Mouse (Mus musculus) ovary, adult 2 months (tissue): ENCODE measurements around the gene Hist1h4d. TPM values are rescaled to one million over a fixed set of nuclear protein-coding genes. Genes with fewer than 3 reads are reported as not detected.

Experiments used
- polyA plus RNA-seq: library from polyadenylated mRNA; depleted of rRNA; stranded (reverse); fragments of >200 nt; gene quantifications from 2 replicates; pipeline ENCODE4 v1.2.3, GENCODE M21; 2012; rRNA removed

The Hist1h4d gene
- polyA plus RNA-seq, 1 experiment = 10.1 TPM

Other genes with a start within 250 kb of the Hist1h4d start
- gene Zfp322a, start 212.4 kb upstream of the Hist1h4d start, polyA plus RNA-seq = 0.86 and 1.1 TPM in 2 replicates
- 2.5 and 3.4 TPM in 2 replicates for gene Abt1, start 157.7 kb upstream of the Hist1h4d start, polyA plus RNA-seq
- 0.05 TPM in 1 of 2 replicates, not detected in the other for gene Btn1a1, start 115.7 kb upstream of the Hist1h4d start, polyA plus RNA-seq
- gene Btn2a2, start 92.7 kb upstream of the Hist1h4d start, polyA plus RNA-seq = not detected in 2 replicates
- gene Hist1h4h, start 50.5 kb upstream of the Hist1h4d start, polyA plus RNA-seq = 61.1 and 64.4 TPM in 2 replicates
- gene Hist1h2af, start 47.7 kb upstream of the Hist1h4d start, polyA plus RNA-seq = 294 and 1,013 TPM in 2 replicates
- gene Hist1h3g, start 46.2 kb upstream of the Hist1h4d start, polyA plus RNA-seq = 48.3 and 64.0 TPM in 2 replicates
- gene Hist1h2bh, start 38.2 kb upstream of the Hist1h4d start, polyA plus RNA-seq = 5.4 and 6.9 TPM in 2 replicates
- gene Hist1h3f, start 37.5 kb upstream of the Hist1h4d start, polyA plus RNA-seq = 11.5 and 15.6 TPM in 2 replicates
- 11.2 and 13.2 TPM in 2 replicates for gene Hist1h4f, start 29.9 kb upstream of the Hist1h4d start, polyA plus RNA-seq
- 0.21 and 0.27 TPM in 2 replicates for gene Hist1h1d, start 28.3 kb upstream of the Hist1h4d start, polyA plus RNA-seq
- gene Hist1h3e, start 19.2 kb upstream of the Hist1h4d start, polyA plus RNA-seq = 47.5 and 78.7 TPM in 2 replicates
- gene Hist1h2ae, start 10.4 kb upstream of the Hist1h4d start, polyA plus RNA-seq = 24.2 and 35.8 TPM in 2 replicates
- 52.2 and 87.2 TPM in 2 replicates for gene Hist1h2bg, start 10.2 kb upstream of the Hist1h4d start, polyA plus RNA-seq
- gene Hist1h2bf, start 7.4 kb upstream of the Hist1h4d start, polyA plus RNA-seq = 15.9 and 25.7 TPM in 2 replicates
- 17.3 and 24.2 TPM in 2 replicates for gene Hist1h2ad, start 7.2 kb upstream of the Hist1h4d start, polyA plus RNA-seq
- gene Hist1h3d, start 5.8 kb upstream of the Hist1h4d start, polyA plus RNA-seq = 18.4 and 28.3 TPM in 2 replicates
- gene Hist1h2be, start 39.5 kb downstream of the Hist1h4d start, polyA plus RNA-seq = 2.6 and 3.4 TPM in 2 replicates
- gene Hist1h1e, start 41.0 kb downstream of the Hist1h4d start, polyA plus RNA-seq = 2.3 and 2.7 TPM in 2 replicates
- gene Hist1h2ac, start 102.3 kb downstream of the Hist1h4d start, polyA plus RNA-seq = 2.6 and 3.1 TPM in 2 replicates
- gene Hist1h2bc, start 102.6 kb downstream of the Hist1h4d start, polyA plus RNA-seq = 251 and 289 TPM in 2 replicates
- not detected in 2 replicates for gene Hist1h1t, start 114.2 kb downstream of the Hist1h4d start, polyA plus RNA-seq
- gene Hist1h4c, start 116.9 kb downstream of the Hist1h4d start, polyA plus RNA-seq = 9.0 and 13.0 TPM in 2 replicates
- gene Hfe, start 129.3 kb downstream of the Hist1h4d start, polyA plus RNA-seq = 11.5 and 18.9 TPM in 2 replicates
- 35.1 and 42.3 TPM in 2 replicates for gene Hist1h1c, start 157.2 kb downstream of the Hist1h4d start, polyA plus RNA-seq
- 43.8 and 64.9 TPM in 2 replicates for gene Hist1h3c, start 164.0 kb downstream of the Hist1h4d start, polyA plus RNA-seq
- 18.2 and 27.3 TPM in 2 replicates for gene Hist1h2bb, start 165.1 kb downstream of the Hist1h4d start, polyA plus RNA-seq
- gene Hist1h2ab, start 169.5 kb downstream of the Hist1h4d start, polyA plus RNA-seq = 36.8 and 63.0 TPM in 2 replicates
- 36.8 and 58.4 TPM in 2 replicates for gene Hist1h3b, start 170.7 kb downstream of the Hist1h4d start, polyA plus RNA-seq
- gene Hist1h4b, start 175.4 kb downstream of the Hist1h4d start, polyA plus RNA-seq = 6.5 and 10.1 TPM in 2 replicates
- gene Hist1h4a, start 179.6 kb downstream of the Hist1h4d start, polyA plus RNA-seq = 17.5 and 20.9 TPM in 2 replicates
- gene Hist1h3a, start 180.8 kb downstream of the Hist1h4d start, polyA plus RNA-seq = 37.1 and 48.7 TPM in 2 replicates
- gene Hist1h1a, start 182.1 kb downstream of the Hist1h4d start, polyA plus RNA-seq = 0.79 and 1.0 TPM in 2 replicates
- gene Trim38, start 188.3 kb downstream of the Hist1h4d start, polyA plus RNA-seq = 0.09 TPM in 1 of 2 replicates, not detected in the other
- gene Slc17a2, start 225.4 kb downstream of the Hist1h4d start, polyA plus RNA-seq = 0.09 TPM in 1 of 2 replicates, not detected in the other